Mouse (Mus musculus) small intestine, adult 2 months (tissue): Measurements from ENCODE around the gene Creld2. TPM values are rescaled to one million over a fixed set of nuclear protein-coding genes. Genes with fewer than 3 reads are reported as not detected.

Experiments
- H3K27ac ChIP-seq: fragments of 200-500 bp; 2 replicates; pipeline ENCODE4 v1.5.1; 2012; ENCODE audit warnings: low read depth, low read length, control low read depth, inconsistent platforms; ENCODE audit not compliant: insufficient read depth
- H3K27me3 ChIP-seq: fragments of 200-500 bp; 2 replicates; pipeline ENCODE4 v1.6.1; 2012; ENCODE audit warnings: mild to moderate bottlenecking, moderate library complexity, low read length, inconsistent platforms; ENCODE audit not compliant: control insufficient read depth, insufficient read depth
- H3K36me3 ChIP-seq: fragments of 200-500 bp; 2 replicates; pipeline ENCODE4 v1.6.1; 2012; ENCODE audit warnings: mild to moderate bottlenecking, low read length, control low read depth, inconsistent platforms; ENCODE audit not compliant: control insufficient read depth, insufficient read depth
- H3K4me1 ChIP-seq: fragments of 200-500 bp; 2 replicates; pipeline ENCODE4 v1.6.1; 2012; ENCODE audit warnings: low read length, inconsistent platforms, mixed read lengths; ENCODE audit not compliant: control insufficient read depth, insufficient read depth, insufficient read length
- H3K4me3 ChIP-seq: fragments of 200-500 bp; 2 replicates; pipeline ENCODE4 v1.5.1; 2012; ENCODE audit warnings: low read depth, mild to moderate bottlenecking, control low read depth, inconsistent platforms, low read length, moderate library complexity
- CTCF ChIP-seq: fragments of 200-500 bp; IDR thresholded peaks from 2 replicates; pipeline ENCODE4 v1.5.1; 2012; ENCODE audit warnings: low read depth, mild to moderate bottlenecking, control low read depth, inconsistent platforms, low read length, moderate library complexity, mixed read lengths; ENCODE audit not compliant: insufficient replicate concordance, insufficient read length; ENCODE audit errors: extremely low read depth
- POLR2A ChIP-seq: fragments of 200-500 bp; IDR thresholded peaks from 2 replicates; pipeline ENCODE4 v1.6.1; 2012; ENCODE audit warnings: low read depth, mild to moderate bottlenecking, control low read depth, inconsistent platforms, low read length, moderate library complexity
- WGBS: fragments of 180-500 bp; shearing (Covaris S2); methylation state at CpG from one replicate; pipeline ENCODE4 v1.1.7; 2018; 5-methylcytosine and 5-hydroxymethylcytosine counted together
- polyA plus RNA-seq: library from polyadenylated mRNA; depleted of rRNA; stranded (reverse); fragments of >200 nt; gene quantifications from 2 replicates; pipeline ENCODE4 v1.2.3, GENCODE M21; 2012

Creld2 gene
- polyA plus RNA-seq, 1 experiment = 59.1 TPM

DNA sequence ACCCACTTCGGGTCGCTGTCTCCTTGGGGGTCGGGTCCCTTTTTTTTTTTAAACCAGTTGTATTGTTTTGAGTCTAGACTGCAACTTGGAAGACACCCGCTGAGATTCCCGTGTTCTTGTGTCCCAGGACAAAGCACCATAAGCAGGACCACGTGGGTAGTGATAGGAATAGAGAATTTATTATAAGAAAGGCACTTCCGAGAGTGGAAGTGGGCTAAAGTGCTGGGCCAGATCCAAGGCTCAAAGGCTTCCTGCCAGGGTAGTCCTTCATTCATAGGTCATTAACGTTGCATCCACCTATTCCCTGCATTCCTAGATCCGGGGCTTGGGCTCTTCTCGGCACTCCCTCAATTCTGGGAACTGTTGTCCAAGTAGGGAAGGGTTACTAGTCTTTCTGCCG lies 18.5 kb downstream of the Creld2 start:
- peak overlapping the region; percentile 73 for H3K4me3 ChIP-seq
- WGBS = 2% methylated on average over 11 of the region's 11 CpGs
- peak overlapping the region; percentile 43 for H3K27ac ChIP-seq

DNA sequence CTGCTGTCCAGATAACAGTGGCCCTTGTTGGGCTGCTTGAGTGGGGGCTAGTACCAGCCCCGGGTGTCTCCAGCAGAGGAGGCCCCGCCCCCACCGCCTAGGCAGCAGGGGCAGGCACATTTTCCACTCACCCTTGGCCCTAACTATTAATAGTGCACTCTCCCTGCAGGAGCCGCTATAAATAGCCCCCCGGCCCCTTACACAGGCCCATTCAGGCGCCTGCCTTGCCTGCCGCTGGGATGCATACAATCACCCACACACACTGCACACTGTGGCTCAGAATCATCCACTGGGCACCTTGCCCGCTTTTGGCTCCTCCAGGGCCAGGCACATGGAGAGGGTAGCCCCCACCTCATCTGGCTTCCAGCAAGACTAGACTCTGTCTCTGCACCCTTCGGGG lies 19.8 kb downstream of the Creld2 start:
- 55% methylated on average over 9 of the region's 9 CpGs for WGBS

More for the DNA sequence above, 18.5 kb downstream of the Creld2 start:
- TF ChIP-seq CTCF (no peak), POLR2A (no peak)
- Histone ChIP-seq H3K36me3 (no peaks in the 10 kb centered on the region), H3K27me3 (no peaks in the 10 kb centered on the region), H3K4me1 (peaks cover 16% of the 10 kb centered on the region)

DNA sequence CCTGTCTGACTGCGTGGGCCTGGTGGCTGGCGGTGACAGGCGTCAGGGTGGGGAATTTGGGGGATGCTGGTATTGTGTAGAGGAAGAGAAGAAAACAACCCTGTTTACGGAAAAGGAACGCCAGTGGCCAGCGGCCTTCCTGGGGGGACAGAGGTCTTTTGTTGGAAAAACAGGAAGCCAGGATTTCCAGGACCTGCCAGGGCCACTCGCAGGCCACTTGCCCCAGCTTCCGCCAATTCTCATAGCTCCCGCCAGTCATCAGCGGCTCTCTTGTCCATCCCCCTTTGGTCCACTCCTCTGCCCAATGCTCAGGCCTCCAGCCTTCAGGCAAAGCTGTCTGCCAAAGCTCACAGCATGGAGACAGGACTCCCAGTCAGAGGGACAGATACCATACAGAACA lies 20.7 kb downstream of the Creld2 start:
- Histone ChIP-seq H3K4me3 (no peak overlapping the region), H3K27ac (peak overlapping the region; percentile 66), H3K27me3 (no peaks in the 10 kb centered on the region), H3K36me3 (no peaks in the 10 kb centered on the region), H3K4me1 (peaks cover 16% of the 10 kb centered on the region)
- no peak for TF ChIP-seq POLR2A
- no peak for TF ChIP-seq CTCF
- WGBS = 85% methylated on average over 10 of the region's 10 CpGs

More for the DNA sequence above, 19.8 kb downstream of the Creld2 start:
- peaks cover 16% of the 10 kb centered on the region for H3K4me1 ChIP-seq
- no peaks in the 10 kb centered on the region for H3K36me3 ChIP-seq
- H3K27me3 ChIP-seq = no peaks in the 10 kb centered on the region
- peak overlapping the region; percentile 66 for H3K27ac ChIP-seq
- H3K4me3 ChIP-seq = no peak overlapping the region
- no peak for TF ChIP-seq POLR2A

DNA sequence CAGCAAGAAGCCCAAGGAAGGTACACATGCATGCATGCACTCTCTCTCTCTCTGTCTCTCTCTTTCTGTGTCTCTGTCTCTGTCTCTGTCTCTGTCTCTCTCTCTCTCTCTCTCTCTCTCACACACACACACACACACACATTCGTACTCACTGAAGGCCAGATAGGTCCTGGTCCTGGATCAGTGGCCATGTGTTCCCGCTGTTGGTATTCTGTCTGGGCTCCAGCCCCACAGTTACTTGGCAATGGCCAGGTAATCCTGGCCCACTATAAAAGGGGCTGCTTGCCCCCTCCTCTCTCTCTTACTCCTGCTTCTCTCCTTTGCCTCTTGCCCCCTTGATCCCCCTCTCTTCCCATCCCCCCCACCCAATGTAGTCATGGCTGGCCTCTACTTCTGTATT lies 21.7 kb downstream of the Creld2 start:
- no peaks in the 10 kb centered on the region for H3K27me3 ChIP-seq
- no peak for TF ChIP-seq CTCF
- TF ChIP-seq POLR2A = no peak
- no peak overlapping the region for H3K27ac ChIP-seq
- no peaks in the 10 kb centered on the region for H3K36me3 ChIP-seq
- no peak overlapping the region for H3K4me3 ChIP-seq
- WGBS = 92% methylated on average over 2 of the region's 2 CpGs
- peaks cover 10% of the 10 kb centered on the region for H3K4me1 ChIP-seq

DNA sequence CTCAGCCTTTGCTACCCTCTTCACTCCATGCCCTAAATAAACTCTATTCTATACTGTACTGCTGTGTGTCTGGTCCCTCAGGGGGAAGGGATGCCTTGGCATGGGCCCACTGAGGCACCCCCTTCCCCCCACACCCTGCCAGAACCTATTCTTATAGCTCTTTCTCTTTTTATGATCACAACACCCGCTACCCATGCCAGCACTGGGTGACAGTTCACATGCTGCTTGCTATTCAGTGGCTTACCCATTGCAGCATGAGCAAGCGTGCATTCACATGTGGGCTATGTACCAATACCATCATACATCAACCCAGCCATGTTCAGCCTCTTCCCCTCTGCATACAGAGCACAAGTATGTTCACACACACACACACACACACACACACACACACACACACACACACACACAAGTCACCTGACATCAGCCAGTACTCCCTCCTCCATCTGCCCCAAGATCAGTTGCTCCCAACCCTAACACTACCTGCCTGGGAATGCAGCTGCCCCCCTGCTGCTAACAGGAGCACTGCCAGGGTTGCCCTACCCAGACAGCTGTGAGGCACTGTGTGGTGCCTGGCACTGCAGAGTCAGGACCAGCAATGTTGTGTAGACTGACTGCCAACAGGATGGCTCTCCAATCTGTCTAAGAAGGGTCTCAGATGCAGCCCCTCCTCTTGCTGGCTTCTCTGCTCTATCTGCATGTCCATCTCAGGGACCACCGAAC lies 22.3 kb downstream of the Creld2 start:
- Histone ChIP-seq H3K4me3 (no peak overlapping the region), H3K4me1 (peaks cover 4% of the 10 kb centered on the region), H3K27me3 (no peaks in the 10 kb centered on the region), H3K36me3 (no peaks in the 10 kb centered on the region), H3K27ac (no peak overlapping the region)
- TF ChIP-seq CTCF = no peak
- TF ChIP-seq POLR2A = no peak
- WGBS = 82% methylated on average over 3 of the region's 3 CpGs

DNA sequence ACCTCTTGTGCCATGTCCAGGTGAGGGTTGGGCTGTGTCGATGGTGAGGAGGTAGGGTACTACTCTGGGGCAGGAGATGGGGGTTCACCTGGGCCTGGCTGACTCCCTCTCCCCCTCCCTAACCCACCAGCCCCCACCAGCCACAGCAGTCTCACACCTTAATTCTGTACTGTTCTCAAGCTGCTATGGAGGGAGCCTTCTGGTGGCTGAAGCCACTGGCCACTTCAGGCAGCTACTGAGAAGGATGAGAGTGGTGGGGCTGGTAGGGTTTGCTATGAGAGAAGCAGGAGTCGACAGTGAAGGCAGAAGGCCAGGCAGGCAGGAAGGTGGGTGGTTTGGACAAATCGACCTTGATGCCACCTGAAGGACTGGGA lies 22.8 kb downstream of the Creld2 start:
- 77% methylated on average over 3 of the region's 3 CpGs for WGBS
- no peaks in the 10 kb centered on the region for H3K27me3 ChIP-seq
- no peak overlapping the region for H3K27ac ChIP-seq
- no peak overlapping the region for H3K4me3 ChIP-seq
- H3K36me3 ChIP-seq = no peaks in the 10 kb centered on the region
- peaks cover 4% of the 10 kb centered on the region; the same call in 1 of the 2 replicates for H3K4me1 ChIP-seq
- TF ChIP-seq CTCF = no peak
- no peak for TF ChIP-seq POLR2A

DNA sequence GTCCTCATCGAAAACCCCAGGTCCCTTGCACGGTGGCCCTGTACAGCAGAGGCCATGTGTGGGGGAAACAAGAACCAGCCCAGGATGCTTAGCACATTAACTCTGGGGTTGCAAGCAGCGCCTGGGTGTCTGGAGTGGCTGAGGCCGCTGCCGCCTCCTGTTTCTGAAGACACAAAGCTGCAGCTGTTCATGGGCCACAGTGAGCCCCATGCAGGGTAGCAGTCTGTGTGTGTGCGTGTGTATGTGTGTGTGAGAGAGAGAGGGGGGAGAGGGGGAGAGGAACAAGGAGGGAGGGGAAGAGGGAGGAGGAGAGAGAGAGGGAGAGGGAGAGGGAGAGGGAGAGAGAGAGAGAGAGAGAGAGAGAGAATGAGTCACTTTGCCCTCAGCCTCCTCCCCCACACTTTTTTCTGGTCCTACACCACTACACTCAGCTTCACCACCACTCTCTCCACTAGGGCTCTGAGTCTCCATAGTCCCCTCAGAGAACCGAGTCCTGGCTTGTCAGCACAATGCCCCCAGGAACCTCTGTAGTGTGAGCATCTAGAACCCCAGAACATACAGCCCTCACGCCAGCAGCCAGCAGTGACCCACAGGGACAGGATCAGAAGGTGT lies 24.1 kb downstream of the Creld2 start:
- WGBS = 60% methylated on average over 8 of the region's 8 CpGs
- Histone ChIP-seq H3K27ac (no peak overlapping the region), H3K4me3 (no peak overlapping the region), H3K36me3 (no peaks in the 10 kb centered on the region), H3K4me1 (0 out of 2 replicates have a peak, but pooled peaks cover 2% of the 10 kb centered on the region), H3K27me3 (no peaks in the 10 kb centered on the region)
- TF ChIP-seq POLR2A = no peak
- no peak for TF ChIP-seq CTCF

DNA sequence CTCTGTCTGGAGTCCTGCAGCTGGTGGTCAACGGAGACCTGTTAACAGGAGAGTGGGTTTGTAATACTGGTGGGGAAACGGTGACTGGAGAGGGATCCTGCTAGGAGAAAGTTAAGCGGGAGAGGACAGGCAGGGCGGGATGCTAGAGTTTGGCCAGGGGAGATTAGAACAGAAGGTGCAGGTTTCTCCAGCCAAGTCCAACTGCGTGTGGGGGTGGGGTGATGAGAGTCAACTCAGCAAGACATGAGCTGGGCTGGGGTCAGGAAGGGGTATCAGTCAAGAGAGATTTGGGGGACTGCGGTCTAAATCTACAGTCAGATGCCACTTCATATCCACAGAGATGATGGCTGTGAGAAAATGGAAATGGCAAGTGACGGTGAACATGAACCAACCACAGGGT lies 25.5 kb downstream of the Creld2 start:
- Histone ChIP-seq H3K4me3 (no peak overlapping the region), H3K36me3 (no peaks in the 10 kb centered on the region), H3K4me1 (peaks cover 6% of the 10 kb centered on the region; the same call in 1 of the 2 replicates), H3K27me3 (no peaks in the 10 kb centered on the region), H3K27ac (no peak overlapping the region)
- TF ChIP-seq POLR2A (no peak), CTCF (no peak)
- 94% methylated on average over 7 of the region's 7 CpGs for WGBS
